Mouse (Mus musculus): ENCODE measurements around the gene Os9. TPM values are rescaled to one million over a fixed set of nuclear protein-coding genes. Genes with fewer than 3 reads are reported as not detected.

Os9 gene
- polyA plus RNA-seq, 1 experiment from 2014 or later, result 81.4 TPM

DNA sequence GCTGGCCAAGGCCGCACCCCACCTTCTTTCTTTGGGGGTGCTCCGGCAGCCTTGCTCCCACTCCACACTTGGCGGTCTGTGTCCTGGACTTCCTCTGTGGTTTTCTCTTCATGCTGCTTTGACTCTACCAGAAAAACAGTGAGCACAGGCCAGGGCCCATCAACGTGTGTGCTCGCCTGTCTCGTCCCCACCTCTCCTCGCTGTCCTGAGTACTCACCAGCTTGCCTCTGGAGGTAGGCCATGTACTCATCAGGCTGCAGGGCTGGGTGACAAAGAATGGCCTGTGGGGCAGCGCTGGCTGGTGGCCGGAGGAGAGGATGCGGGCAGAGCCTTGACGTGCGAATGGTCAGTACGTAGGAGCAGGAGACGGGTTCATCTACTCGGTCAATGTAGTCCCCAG is 21.1 kb downstream of the Os9 start:
- 72% methylated on average over 15 of the region's 15 CpGs for WGBS (ENCODE audit: insufficient replicate concordance)
- TF ChIP-seq EP300 (IDR thresholded peaks at IDR 0.05; ENCODE audit: low read depth) (no peak), CTCF (IDR thresholded peaks at IDR 0.05; ENCODE audit: low read depth) (no peak)
- Histone ChIP-seq H3K36me3 (replicated peaks; ENCODE audit: insufficient read depth, low read length) (peaks cover 53% of the 10 kb centered on the region), H3K27me3 (ENCODE audit: insufficient read depth, low read length) (no peaks in the 10 kb centered on the region), H3K4me3 (ENCODE audit: low read depth, low read length) (no peak overlapping the region), H3K9ac (replicated peaks) (no peak overlapping the region), H3K4me2 (ENCODE audit: low read depth, low read length) (no peak overlapping the region), H3K27ac (ENCODE audit: low read depth) (no peak overlapping the region), H3K4me1 (ENCODE audit: insufficient read depth) (peaks cover 17% of the 10 kb centered on the region), H3K9me3 (ENCODE audit: low read length) (no peaks in the 10 kb centered on the region)
- DNase-seq, result no peak
- ATAC-seq, result peak; percentile 14

DNA sequence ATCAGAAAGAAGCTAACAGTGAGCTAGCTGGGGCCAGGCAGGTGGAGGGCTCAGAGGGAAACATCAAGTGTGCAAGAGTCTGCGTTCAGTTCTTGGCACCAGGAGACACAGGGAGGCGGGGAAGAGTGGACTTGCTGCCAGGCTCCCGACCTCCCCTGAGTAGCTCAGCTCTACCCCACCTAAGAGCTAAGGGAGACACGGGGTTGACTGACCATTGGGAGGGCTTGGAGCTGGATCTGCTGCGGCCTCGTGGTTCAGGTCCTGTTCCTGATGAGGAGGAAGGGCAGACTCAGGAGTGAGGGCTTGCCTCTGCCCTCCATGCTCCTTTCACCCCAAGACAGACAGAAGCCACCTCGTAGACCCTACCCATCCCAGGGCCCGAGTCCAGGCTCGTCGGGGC is 21.7 kb downstream of the Os9 start:
- Histone ChIP-seq H3K9ac (replicated peaks) (no peak overlapping the region), H3K4me1 (ENCODE audit: insufficient read depth) (peaks cover 23% of the 10 kb centered on the region), H3K27ac (ENCODE audit: low read depth) (no peak overlapping the region), H3K36me3 (replicated peaks; ENCODE audit: insufficient read depth, low read length) (peaks cover 53% of the 10 kb centered on the region), H3K27me3 (ENCODE audit: insufficient read depth, low read length) (no peaks in the 10 kb centered on the region), H3K9me3 (ENCODE audit: low read length) (no peaks in the 10 kb centered on the region), H3K4me3 (ENCODE audit: low read depth, low read length) (no peak overlapping the region), H3K4me2 (ENCODE audit: low read depth, low read length) (no peak overlapping the region)
- DNase-seq (no peak), ATAC-seq (no peak)
- no peak for TF ChIP-seq EP300 (IDR thresholded peaks at IDR 0.05; ENCODE audit: low read depth)
- TF ChIP-seq CTCF (IDR thresholded peaks at IDR 0.05; ENCODE audit: low read depth), result no peak
- WGBS (ENCODE audit: insufficient replicate concordance), result 82% methylated on average over 10 of the region's 10 CpGs

DNA sequence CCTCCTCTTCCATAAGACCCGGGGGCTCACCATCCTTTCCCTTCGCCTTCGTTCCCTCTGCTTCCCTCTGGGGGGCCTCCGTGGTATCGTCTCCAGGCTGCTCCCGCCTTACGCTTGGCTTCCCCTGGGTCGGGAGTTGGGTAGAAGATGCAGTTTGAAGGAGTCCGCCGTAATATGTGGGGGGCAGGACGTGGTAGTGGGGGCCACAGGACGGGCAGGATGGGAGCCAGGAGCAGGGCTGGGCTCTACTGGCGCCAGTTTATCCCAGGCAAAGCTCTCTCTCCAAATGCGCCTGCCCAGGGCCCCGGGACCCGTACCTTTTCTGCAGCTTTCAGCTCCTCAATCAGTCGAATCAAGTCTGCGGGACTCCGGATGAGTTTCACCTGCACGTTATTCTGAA is 22.4 kb downstream of the Os9 start:
- DNase-seq (no peak), ATAC-seq (no peak)
- peaks cover 53% of the 10 kb centered on the region for H3K36me3 ChIP-seq (replicated peaks; ENCODE audit: insufficient read depth, low read length)
- H3K27ac ChIP-seq (ENCODE audit: low read depth), result no peak overlapping the region
- no peaks in the 10 kb centered on the region for H3K27me3 ChIP-seq (ENCODE audit: insufficient read depth, low read length)
- H3K9ac ChIP-seq (replicated peaks), result no peak overlapping the region
- no peak overlapping the region for H3K4me2 ChIP-seq (ENCODE audit: low read depth, low read length)
- H3K4me1 ChIP-seq (ENCODE audit: insufficient read depth), result peaks cover 25% of the 10 kb centered on the region
- no peak overlapping the region for H3K4me3 ChIP-seq (ENCODE audit: low read depth, low read length)
- 83% methylated on average over 20 of the region's 20 CpGs for WGBS (ENCODE audit: insufficient replicate concordance)
- no peaks in the 10 kb centered on the region for H3K9me3 ChIP-seq (ENCODE audit: low read length)
- TF ChIP-seq EP300 (IDR thresholded peaks at IDR 0.05; ENCODE audit: low read depth), result no peak
- no peak for TF ChIP-seq CTCF (IDR thresholded peaks at IDR 0.05; ENCODE audit: low read depth)

DNA sequence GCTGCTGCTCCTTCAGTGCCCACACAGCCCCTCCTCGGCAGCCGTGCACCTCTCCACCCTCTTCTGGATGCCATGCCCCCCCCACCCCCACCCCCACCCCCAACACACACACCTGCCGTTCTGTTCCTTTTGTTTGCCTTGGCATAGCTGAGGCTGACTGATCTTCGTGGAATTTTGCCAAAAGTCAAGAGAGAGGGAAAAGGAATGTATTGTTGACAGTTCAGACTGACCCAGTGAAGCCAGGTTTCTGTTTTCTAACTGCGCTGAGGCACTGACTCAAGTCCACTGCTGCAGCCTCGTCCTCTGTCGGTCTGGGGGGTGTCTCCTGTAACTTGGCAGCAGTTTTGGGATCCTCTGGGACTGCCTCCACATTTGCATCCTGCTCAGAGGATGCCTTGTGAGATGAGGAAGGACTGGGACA is 26.5 kb downstream of the Os9 start:
- Histone ChIP-seq H3K27me3 (ENCODE audit: insufficient read depth, low read length) (peaks cover 19% of the 10 kb centered on the region), H3K4me3 (ENCODE audit: low read depth, low read length) (no peak overlapping the region), H3K4me1 (ENCODE audit: insufficient read depth) (peaks cover 15% of the 10 kb centered on the region), H3K9me3 (ENCODE audit: low read length) (no peaks in the 10 kb centered on the region), H3K36me3 (replicated peaks; ENCODE audit: insufficient read depth, low read length) (peaks cover 45% of the 10 kb centered on the region), H3K9ac (replicated peaks) (no peak overlapping the region), H3K27ac (ENCODE audit: low read depth) (no peak overlapping the region), H3K4me2 (ENCODE audit: low read depth, low read length) (no peak overlapping the region)
- ATAC-seq (peak; percentile 29), DNase-seq (no peak)
- TF ChIP-seq EP300 (IDR thresholded peaks at IDR 0.05; ENCODE audit: low read depth), result no peak
- WGBS (ENCODE audit: insufficient replicate concordance), result 60% methylated on average over 7 of the region's 7 CpGs

DNA sequence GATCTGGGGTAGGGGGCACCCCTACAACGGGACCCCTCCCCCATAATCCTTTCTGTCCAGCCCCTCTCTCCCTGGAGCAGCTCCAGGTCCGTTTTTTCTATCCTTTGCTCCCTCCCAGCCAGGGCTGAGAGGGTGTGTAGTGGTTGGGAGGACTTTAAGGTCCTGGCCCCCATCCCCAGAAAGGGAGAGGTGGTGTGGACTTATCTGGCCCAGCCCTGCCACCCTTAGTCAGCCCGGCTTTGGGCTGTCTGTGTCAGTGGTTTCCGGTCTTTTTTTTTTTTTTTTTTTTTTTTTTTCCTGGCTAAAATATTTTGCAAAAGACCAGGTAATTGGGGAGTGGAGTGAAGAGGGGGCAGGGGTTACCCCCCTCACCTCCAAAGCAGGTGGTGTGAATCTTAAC is 28.2 kb downstream of the Os9 start:
- Histone ChIP-seq H3K9me3 (ENCODE audit: low read length) (no peaks in the 10 kb centered on the region), H3K36me3 (replicated peaks; ENCODE audit: insufficient read depth, low read length) (peaks cover 29% of the 10 kb centered on the region), H3K27ac (ENCODE audit: low read depth) (no peak overlapping the region), H3K9ac (replicated peaks) (no peak overlapping the region), H3K4me1 (ENCODE audit: insufficient read depth) (peaks cover 15% of the 10 kb centered on the region), H3K4me3 (ENCODE audit: low read depth, low read length) (no peak overlapping the region), H3K27me3 (ENCODE audit: insufficient read depth, low read length) (peaks cover 19% of the 10 kb centered on the region), H3K4me2 (ENCODE audit: low read depth, low read length) (no peak overlapping the region)
- TF ChIP-seq CTCF (IDR thresholded peaks at IDR 0.05; ENCODE audit: low read depth) (no peak), EP300 (IDR thresholded peaks at IDR 0.05; ENCODE audit: low read depth) (no peak)
- 43% methylated on average over 4 of the region's 4 CpGs for WGBS (ENCODE audit: insufficient replicate concordance)
- DNase-seq (no peak), ATAC-seq (no peak)

DNA sequence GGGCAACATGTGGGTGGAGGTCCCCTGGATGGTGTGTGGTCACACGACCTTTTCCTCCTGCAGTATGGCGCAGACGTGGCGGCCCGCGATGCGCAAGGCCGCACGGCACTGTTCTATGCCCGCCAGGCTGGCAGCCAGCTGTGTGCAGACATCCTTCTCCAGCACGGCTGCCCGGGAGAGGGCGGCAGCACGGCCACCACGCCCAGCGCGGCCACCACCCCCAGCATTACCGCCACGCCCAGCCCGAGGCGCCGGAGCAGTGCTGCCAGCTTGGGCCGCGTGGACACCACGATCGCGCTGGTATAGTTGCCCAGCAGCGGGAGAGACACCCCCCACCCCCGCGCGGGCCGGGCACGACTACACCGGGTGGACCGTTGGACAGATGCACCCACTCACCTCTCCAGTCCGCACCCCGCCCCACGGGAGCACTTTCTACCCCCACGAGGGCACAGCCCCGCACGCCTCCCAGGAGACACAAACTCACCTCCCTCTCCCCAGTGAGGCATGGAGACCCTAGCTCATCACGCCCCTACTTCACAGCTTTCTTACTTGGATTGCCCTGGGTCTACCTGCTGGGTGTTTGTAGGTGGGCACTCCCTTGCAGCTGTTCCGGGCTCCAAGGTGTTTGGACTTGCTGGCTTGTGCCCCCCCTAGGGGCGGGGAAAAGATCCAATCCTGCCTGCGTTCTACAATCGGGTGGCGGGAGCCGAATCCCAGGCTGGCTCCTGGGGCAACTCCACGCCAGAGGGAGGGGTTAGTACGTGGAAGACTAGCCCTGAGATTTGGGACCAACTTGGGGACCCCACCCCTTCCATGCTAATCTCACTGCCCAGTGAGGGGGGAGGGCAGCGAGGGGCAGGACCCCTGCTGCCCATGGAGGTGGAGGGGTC is 29.2 kb downstream of the Os9 start:
- H3K4me3 ChIP-seq (ENCODE audit: low read depth, low read length), result no peak overlapping the region
- H3K27me3 ChIP-seq (ENCODE audit: insufficient read depth, low read length), result peaks cover 19% of the 10 kb centered on the region
- H3K36me3 ChIP-seq (replicated peaks; ENCODE audit: insufficient read depth, low read length), result peaks cover 19% of the 10 kb centered on the region; the same call in 1 of the 2 replicates
- peak; percentile 10; the same call in 1 of the 2 replicates for ATAC-seq
- no peaks in the 10 kb centered on the region for H3K9me3 ChIP-seq (ENCODE audit: low read length)
- no peak for DNase-seq
- H3K4me1 ChIP-seq (ENCODE audit: insufficient read depth), result peaks cover 15% of the 10 kb centered on the region
- H3K4me2 ChIP-seq (ENCODE audit: low read depth, low read length), result no peak overlapping the region
- TF ChIP-seq CTCF (IDR thresholded peaks at IDR 0.05; ENCODE audit: low read depth) (no peak), EP300 (IDR thresholded peaks at IDR 0.05; ENCODE audit: low read depth) (no peak)
- H3K9ac ChIP-seq (replicated peaks), result no peak overlapping the region
- WGBS (ENCODE audit: insufficient replicate concordance), result 63% methylated on average over 47 of the region's 51 CpGs
- H3K27ac ChIP-seq (ENCODE audit: low read depth), result no peak overlapping the region
